Mouse (Mus musculus): ENCODE results near the gene Trabd2b. TPM values are rescaled to one million over a fixed set of nuclear protein-coding genes. Genes with fewer than 3 reads are reported as not detected.

Trabd2b gene
- total and polyA plus RNA-seq, 3 experiments = not detected

DNA sequence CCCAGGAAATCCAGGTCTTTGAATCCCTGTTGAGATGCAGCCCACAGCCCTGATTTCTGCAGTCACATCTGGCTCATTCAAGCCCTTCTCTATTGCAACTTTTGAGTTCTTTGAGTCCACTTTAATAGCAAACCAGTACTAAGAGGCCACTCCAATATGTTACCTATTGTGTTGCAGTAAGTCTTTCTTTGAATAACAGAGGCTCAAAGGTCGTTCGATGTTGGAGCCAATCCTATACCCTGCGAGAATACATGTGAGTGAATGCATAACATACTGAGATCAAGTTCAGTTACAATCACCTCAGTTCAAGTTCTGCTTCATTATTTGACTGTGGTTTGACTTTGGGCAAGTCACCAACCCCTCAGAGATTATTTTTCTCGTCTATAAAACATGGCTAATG, 47.5 kb downstream of the Trabd2b start:
- no peaks in the 10 kb centered on the region for H3K9me3 ChIP-seq (replicated peaks; ENCODE audit: insufficient read depth, low read length)
- H3K27me3 ChIP-seq (ENCODE audit: control insufficient read depth in 1 of 2, insufficient read depth in 2 of 2, low read length in 2 of 2) = no peaks in the 10 kb centered on the region
- TF ChIP-seq ELF1 (IDR thresholded peaks at IDR 0.05; ENCODE audit: low read depth, low read length) = no peak
- TF ChIP-seq SMC3 (IDR thresholded peaks at IDR 0.05; ENCODE audit: low read depth, low read length) = no peak
- no peak for TF ChIP-seq ZKSCAN1 (IDR thresholded peaks at IDR 0.05; ENCODE audit: low read depth, low read length)
- no peak for TF ChIP-seq KAT2A (conservative IDR thresholded peaks at IDR 0.05; ENCODE audit: low read depth, low read length)
- TF ChIP-seq USF1 (IDR thresholded peaks at IDR 0.05; ENCODE audit: low read depth, low read length) = no peak
- no peak for TF ChIP-seq RCOR1 (IDR thresholded peaks at IDR 0.05; ENCODE audit: low read depth, low read length)
- TF ChIP-seq JUND (IDR thresholded peaks at IDR 0.05; ENCODE audit: low read depth, low read length) = no peak
- no peak for TF ChIP-seq EP300 (IDR thresholded peaks at IDR 0.05; ENCODE audit: low read depth in 1 of 2, low read length in 2 of 2)
- TF ChIP-seq CTCF (IDR thresholded peaks at IDR 0.05 in 2 of 3, conservative IDR thresholded peaks at IDR 0.05 in 1 of 3; ENCODE audit: control insufficient read depth in 1 of 3, insufficient read depth in 1 of 3, low read depth in 2 of 3, low read length in 3 of 3, poor library complexity in 1 of 3, severe bottlenecking in 1 of 3) = no peak
- TF ChIP-seq ZMIZ1 (IDR thresholded peaks at IDR 0.05; ENCODE audit: low read depth, low read length) = no peak
- no peak for TF ChIP-seq MAFK (IDR thresholded peaks at IDR 0.05; ENCODE audit: borderline replicate concordance, low read depth, low read length)
- no peak for TF ChIP-seq TCF12 (IDR thresholded peaks at IDR 0.05; ENCODE audit: low read depth, low read length)
- DNase-seq (ENCODE audit: low read depth, low spot score) = no peak
- H3K9ac ChIP-seq (ENCODE audit: control insufficient read depth, low read depth, low read length, poor library complexity, severe bottlenecking) = no peak overlapping the region
- H3K79me2 ChIP-seq (ENCODE audit: control insufficient read depth, insufficient read depth, low read length, poor library complexity) = no peaks in the 10 kb centered on the region
- no peaks in the 10 kb centered on the region for H3K36me3 ChIP-seq (ENCODE audit: control insufficient read depth in 1 of 2, insufficient read depth in 2 of 2, low read length in 2 of 2)
- no peaks in the 10 kb centered on the region for H3K4me1 ChIP-seq (ENCODE audit: control insufficient read depth in 1 of 2, insufficient read depth in 2 of 2, low read length in 2 of 2)
- no peak overlapping the region for H3K27ac ChIP-seq (ENCODE audit: control insufficient read depth, low read depth, low read length)
- H3K4me3 ChIP-seq (ENCODE audit: control insufficient read depth in 1 of 2, insufficient read depth in 1 of 2, low read depth in 2 of 2, low read length in 2 of 2) = no peak overlapping the region

DNA sequence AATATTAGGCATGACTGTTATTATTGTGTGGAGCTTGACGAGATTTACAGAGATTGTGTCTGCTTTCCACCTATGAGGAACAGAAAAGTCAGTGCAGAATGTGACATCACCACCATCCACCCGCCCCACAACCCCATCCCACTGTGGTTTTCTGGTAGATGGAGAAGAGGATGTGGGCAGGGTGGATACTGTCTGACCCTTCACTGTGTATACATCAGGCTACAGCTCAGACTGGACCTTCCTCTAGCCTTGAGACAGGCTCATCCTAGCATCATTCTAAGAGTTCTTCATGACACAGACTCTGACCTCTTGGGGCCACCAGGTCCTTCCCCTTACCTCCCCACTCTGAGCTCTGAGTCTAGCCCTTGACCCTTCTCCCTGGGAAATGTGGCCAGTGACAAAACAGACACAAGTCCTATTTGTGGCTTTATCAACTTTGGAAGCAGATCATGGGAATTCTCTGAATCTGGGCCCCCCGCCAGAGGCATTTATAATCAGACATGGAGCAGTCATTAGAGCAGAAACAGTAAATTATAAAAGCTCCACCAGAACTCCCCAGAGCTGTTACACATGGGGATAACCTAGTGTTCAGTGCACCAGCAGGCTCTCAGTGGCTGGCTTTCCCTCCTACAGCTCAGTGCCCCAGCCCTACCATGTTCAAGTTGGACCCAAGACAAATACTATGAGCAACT, 48.1 kb downstream of the Trabd2b start:
- H3K9me3 ChIP-seq (replicated peaks; ENCODE audit: insufficient read depth, low read length) = no peaks in the 10 kb centered on the region
- H3K27me3 ChIP-seq (ENCODE audit: control insufficient read depth in 1 of 2, insufficient read depth in 2 of 2, low read length in 2 of 2) = no peaks in the 10 kb centered on the region
- no peak for DNase-seq (ENCODE audit: low read depth, low spot score)
- TF ChIP-seq ZKSCAN1 (IDR thresholded peaks at IDR 0.05; ENCODE audit: low read depth, low read length) = no peak
- TF ChIP-seq ELF1 (IDR thresholded peaks at IDR 0.05; ENCODE audit: low read depth, low read length) = no peak
- TF ChIP-seq MAFK (IDR thresholded peaks at IDR 0.05; ENCODE audit: borderline replicate concordance, low read depth, low read length) = no peak
- no peak for TF ChIP-seq ZC3H11A (IDR thresholded peaks at IDR 0.05; ENCODE audit: low read depth, low read length)
- no peak for TF ChIP-seq JUND (IDR thresholded peaks at IDR 0.05; ENCODE audit: low read depth, low read length)
- no peak for TF ChIP-seq BHLHE40 (IDR thresholded peaks at IDR 0.05; ENCODE audit: borderline replicate concordance, low read depth, low read length)
- TF ChIP-seq MEF2A (IDR thresholded peaks at IDR 0.05; ENCODE audit: extremely low read depth, insufficient replicate concordance, low read depth, low read length, poor library complexity, severe bottlenecking) = no peak
- no peak for TF ChIP-seq USF2 (IDR thresholded peaks at IDR 0.05; ENCODE audit: borderline replicate concordance in 1 of 2, insufficient read depth in 1 of 2, low read depth in 1 of 2, low read length in 2 of 2)
- TF ChIP-seq MAX (IDR thresholded peaks at IDR 0.05; ENCODE audit: low read length) = no peak
- TF ChIP-seq MYB (IDR thresholded peaks at IDR 0.05; ENCODE audit: low read depth, low read length) = no peak
- TF ChIP-seq CTCF (IDR thresholded peaks at IDR 0.05 in 2 of 3, conservative IDR thresholded peaks at IDR 0.05 in 1 of 3; ENCODE audit: control insufficient read depth in 1 of 3, insufficient read depth in 1 of 3, low read depth in 2 of 3, low read length in 3 of 3, poor library complexity in 1 of 3, severe bottlenecking in 1 of 3) = no peak
- no peak for TF ChIP-seq GATA1 (IDR thresholded peaks at IDR 0.05; ENCODE audit: low read depth, low read length)
- TF ChIP-seq TAL1 (IDR thresholded peaks at IDR 0.05; ENCODE audit: low read length) = no peak
- TF ChIP-seq RCOR1 (IDR thresholded peaks at IDR 0.05; ENCODE audit: low read depth, low read length) = no peak
- no peak for TF ChIP-seq SIN3A (IDR thresholded peaks at IDR 0.05; ENCODE audit: low read length)
- no peak for TF ChIP-seq CHD1 (IDR thresholded peaks at IDR 0.05; ENCODE audit: low read depth, low read length)
- TF ChIP-seq TBP (IDR thresholded peaks at IDR 0.05; ENCODE audit: low read depth, low read length) = no peak
- TF ChIP-seq E2F4 (IDR thresholded peaks at IDR 0.05; ENCODE audit: borderline replicate concordance, low read depth, low read length) = no peak
- no peak for TF ChIP-seq CHD2 (IDR thresholded peaks at IDR 0.05; ENCODE audit: low read length)
- no peak overlapping the region for H3K27ac ChIP-seq (ENCODE audit: control insufficient read depth, low read depth, low read length)
- no peaks in the 10 kb centered on the region for H3K36me3 ChIP-seq (ENCODE audit: control insufficient read depth in 1 of 2, insufficient read depth in 2 of 2, low read length in 2 of 2)
- H3K4me1 ChIP-seq (ENCODE audit: control insufficient read depth in 1 of 2, insufficient read depth in 2 of 2, low read length in 2 of 2) = no peaks in the 10 kb centered on the region
- H3K4me3 ChIP-seq (ENCODE audit: control insufficient read depth in 1 of 2, insufficient read depth in 1 of 2, low read depth in 2 of 2, low read length in 2 of 2) = no peak overlapping the region
- no peak overlapping the region for H3K9ac ChIP-seq (ENCODE audit: control insufficient read depth, low read depth, low read length, poor library complexity, severe bottlenecking)
- no peaks in the 10 kb centered on the region for H3K79me2 ChIP-seq (ENCODE audit: control insufficient read depth, insufficient read depth, low read length, poor library complexity)
